Mouse (Mus musculus) adrenal gland, adult 2 months (tissue): ENCODE measurements around the gene Cobll1. TPM values are rescaled to one million over a fixed set of nuclear protein-coding genes. Genes with fewer than 3 reads are reported as not detected.

Experiments
- DNase-seq: peaks from one replicate; pipeline ENCODE4 v3.0.0; 2021
- polyA plus RNA-seq: library from polyadenylated mRNA; depleted of rRNA; stranded (reverse); fragments of >200 nt; gene quantifications from 2 replicates; pipeline ENCODE4 v1.2.3, GENCODE M21; 2012
- total RNA-seq, 2 experiments: library from RNA; stranded (reverse); gene quantifications; 2 replicates each; pipeline ENCODE4 v1.2.3; 2021

The Cobll1 gene
- total and polyA plus RNA-seq, 3 experiments = 58.3 to 301 (median 295) TPM

DNA sequence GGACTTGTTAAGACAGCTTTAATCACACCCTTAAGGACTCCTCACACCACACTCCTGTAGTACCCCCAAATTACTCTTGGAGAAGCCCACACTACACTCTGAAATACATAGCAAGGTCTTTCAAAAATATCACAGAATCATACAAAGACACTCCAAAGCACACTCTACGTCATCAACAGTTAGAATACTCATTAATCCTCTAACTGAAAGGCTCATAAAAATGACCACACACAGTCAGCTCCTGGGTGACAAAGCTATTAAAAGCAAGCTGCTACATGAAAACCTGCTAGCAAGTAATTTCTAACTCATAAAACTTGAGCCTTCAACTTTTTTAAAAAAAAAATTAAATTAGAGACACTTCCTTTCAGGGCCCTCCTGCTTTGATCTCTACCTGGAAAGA lies 91.8 kb downstream of the Cobll1 start:
- no peak for DNase-seq

DNA sequence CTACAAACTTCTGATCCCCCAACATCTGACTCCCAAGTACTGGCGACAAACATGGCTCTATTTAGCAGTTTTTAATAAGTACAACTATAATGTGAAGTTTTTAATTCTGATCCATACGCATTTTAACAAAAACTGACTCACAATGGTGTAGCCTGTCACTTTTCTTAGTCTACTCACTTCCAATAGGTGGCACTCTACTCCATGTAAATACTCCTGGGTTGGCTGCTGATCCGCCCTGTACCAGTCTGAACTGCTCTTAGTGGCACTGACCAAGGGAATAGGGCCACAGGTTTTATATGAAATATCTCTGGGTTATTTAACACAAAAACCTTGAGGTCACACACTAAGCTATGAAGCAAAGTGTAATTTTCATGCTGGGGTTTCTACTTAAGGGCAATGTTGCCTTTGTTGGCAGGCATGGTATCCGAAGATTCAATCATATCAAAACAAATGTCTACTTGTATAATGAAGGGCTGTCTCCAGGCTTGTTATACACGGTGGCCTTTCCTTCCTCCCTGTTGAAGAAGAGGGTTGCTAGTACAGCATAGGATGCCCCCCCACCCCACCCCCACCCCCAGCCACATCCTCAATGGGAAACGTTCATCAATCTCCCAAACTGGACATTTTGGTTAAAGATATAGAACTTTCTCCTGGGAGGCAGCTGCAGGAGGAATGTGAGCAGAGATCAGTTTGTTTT lies 93.6 kb downstream of the Cobll1 start:
- DNase-seq = peak; percentile 53

GRCm38 (mm10) chr2:65141093-65141661 lies 98.0 kb downstream of the Cobll1 start:
- DNase-seq = no peak

- DNase-seq = no peak
These were observed 98.8 kb downstream of the Cobll1 start for GRCm38 (mm10) chr2:65140330-65140922.

GRCm38 (mm10) chr2:65139606-65140329 lies 99.4 kb downstream of the Cobll1 start:
- DNase-seq = no peak

DNA sequence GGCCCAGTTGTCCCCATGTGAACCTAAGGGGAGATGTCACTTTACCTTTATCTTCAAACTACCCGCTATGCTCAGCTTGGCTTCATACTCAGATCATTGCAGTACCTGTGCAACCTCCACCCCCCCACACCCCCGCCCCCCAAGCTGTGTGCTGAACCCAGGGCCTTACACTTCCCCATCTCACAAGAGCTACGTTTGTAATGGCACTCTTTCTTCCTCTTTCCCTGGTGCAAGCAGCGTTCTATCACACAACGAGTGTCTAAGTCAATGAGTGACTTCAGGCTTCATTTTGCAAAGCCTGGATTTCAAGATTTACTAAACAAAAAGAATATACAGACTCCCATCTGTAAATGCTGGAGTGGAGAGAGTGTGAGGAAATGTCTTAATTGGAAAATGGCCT lies 100.2 kb downstream of the Cobll1 start:
- no peak for DNase-seq

- no peak for DNase-seq
These were observed 112.9 kb downstream of the Cobll1 start for GRCm38 (mm10) chr2:65126141-65126783.

DNA sequence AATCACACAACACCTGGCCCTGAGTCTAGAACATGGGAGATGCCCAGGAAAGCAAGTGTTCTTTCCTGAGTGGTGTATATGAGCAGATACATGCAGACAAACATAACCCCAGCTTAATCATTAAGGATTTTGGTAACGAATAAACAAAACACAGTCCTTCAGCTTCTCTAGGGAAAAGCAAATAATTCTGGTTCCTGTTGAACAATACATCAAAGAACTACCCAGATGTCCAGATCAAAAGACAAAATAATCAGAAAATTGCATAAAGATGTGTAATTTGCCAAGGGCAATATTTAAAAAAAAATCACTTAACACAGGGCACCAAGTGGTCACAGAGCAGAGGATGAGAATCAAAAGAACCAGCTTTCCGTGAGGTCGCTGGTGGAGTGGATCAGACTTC lies 115.5 kb downstream of the Cobll1 start:
- no peak for DNase-seq

- DNase-seq = no peak
These were observed 117.8 kb downstream of the Cobll1 start for GRCm38 (mm10) chr2:65121435-65121834.

GRCm38 (mm10) chr2:65121012-65121411 lies 118.2 kb downstream of the Cobll1 start:
- DNase-seq = no peak

DNA sequence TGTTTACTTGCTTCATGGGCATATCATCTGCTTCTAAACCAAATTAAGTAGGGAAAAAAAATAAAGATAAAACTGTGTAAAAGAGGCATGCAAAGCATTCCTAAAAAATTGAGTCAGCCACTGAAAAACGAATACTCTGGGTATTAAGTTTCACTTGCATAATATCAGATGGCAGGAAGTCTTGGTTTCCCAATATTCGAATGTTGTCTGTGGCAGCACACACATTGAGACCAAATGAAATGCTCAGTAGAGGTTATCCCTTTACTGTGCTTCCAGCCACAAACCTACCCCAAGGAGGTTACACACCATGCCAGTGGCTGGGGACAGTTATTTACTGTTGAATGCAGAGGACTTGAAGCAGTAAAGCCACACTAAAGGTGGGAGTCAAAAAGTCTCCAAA lies 119.1 kb downstream of the Cobll1 start:
- DNase-seq = no peak

- no peak for DNase-seq
These were observed 119.5 kb downstream of the Cobll1 start for GRCm38 (mm10) chr2:65119667-65120066.

DNA sequence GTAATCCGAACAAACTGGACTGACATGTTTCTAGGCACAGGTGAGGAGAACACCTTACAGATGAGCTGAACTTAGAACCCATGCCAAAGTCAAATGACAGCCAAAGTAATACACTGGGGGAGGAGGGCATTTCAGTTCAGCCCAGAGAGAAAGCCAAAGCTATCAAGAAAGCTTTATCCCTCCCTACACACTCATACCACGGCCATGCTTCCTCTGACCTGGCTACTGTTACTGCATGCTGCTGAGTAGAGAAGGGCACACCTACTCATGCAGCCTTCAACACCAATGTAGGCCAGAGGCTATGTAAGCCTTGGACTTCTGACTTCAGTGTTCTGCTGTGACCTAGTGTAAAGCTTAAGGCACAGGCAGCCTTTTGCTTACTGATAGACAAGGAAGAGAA lies 120.1 kb downstream of the Cobll1 start:
- no peak for DNase-seq

DNA sequence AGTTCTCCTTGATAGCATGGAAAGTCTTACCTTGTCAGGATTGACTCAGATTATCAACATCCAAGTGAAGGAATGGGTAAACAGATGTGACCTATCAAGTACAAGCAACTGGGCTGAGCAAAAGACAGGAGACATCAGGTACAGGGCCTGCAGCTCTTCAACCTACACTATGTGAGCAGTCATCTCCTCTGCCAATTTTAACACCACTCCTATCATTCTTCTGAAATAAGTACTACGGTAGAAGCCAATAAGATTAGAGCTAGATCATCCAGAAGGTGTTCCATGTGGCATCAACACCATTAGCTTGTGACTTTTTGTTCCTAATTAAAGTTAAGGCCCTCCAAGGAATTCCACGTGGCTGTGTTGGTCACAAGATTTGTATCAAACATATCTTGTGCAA lies 121.3 kb downstream of the Cobll1 start:
- DNase-seq = no peak

GRCm38 (mm10) chr2:65116428-65117125 lies 122.6 kb downstream of the Cobll1 start:
- no peak for DNase-seq

GRCm38 (mm10) chr2:65113191-65113590 lies 126.0 kb downstream of the Cobll1 start:
- DNase-seq = no peak

GRCm38 (mm10) chr2:65104569-65104968 lies 134.6 kb downstream of the Cobll1 start:
- no peak for DNase-seq

- no peak for DNase-seq
These were observed 135.4 kb downstream of the Cobll1 start for GRCm38 (mm10) chr2:65103801-65104200.

GRCm38 (mm10) chr2:65101388-65101787 lies 137.8 kb downstream of the Cobll1 start:
- peak; percentile 55 for DNase-seq

GRCm38 (mm10) chr2:65100001-65100400 lies 139.2 kb downstream of the Cobll1 start:
- no peak for DNase-seq

DNA sequence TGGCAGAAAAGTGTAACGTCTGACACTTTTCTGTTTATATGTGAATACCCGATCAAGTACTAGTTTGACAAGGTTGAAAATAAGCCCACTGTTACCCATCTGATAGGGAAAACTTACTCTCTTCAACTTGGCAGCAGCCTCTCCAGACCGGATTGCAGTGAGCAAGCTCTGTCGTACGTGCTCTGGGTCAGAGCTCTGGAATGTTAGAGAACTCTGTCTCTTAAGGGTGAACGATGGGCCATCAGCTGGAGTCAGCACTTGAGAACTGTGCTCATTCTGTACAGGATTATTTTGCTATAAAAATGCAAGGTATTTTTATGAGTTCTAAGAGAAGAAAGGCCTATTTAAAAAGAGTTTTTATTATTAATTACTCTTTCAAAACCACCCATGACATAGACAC lies 143.6 kb downstream of the Cobll1 start:
- no peak for DNase-seq

DNA sequence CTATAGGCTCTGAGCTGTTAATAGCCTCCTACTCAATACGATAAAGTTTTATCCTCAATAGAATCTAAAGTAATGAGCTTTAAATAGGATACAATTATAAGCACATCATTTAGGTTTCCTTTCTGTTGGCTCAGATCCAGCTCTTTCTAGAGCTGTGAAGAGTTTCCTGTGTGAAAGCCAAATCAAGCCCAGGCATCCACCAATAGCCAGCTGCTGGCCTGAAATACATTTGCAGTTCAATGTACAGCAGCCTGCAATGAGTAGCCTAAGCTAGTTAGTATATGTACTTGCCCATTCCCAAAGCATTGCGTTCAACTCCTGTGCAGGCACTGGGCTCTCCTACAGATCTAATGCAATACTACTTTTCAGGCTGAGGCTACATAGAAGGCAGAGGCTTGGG lies 145.2 kb downstream of the Cobll1 start:
- no peak for DNase-seq
